Mouse (Mus musculus) stomach, postnatal 0 days (tissue): Measurements from ENCODE around the gene Gm10283.

Source experiments
- CTCF ChIP-seq: IDR thresholded peaks from 2 replicates; pipeline ENCODE4 v1.5.1; 2016; ENCODE audit warnings: antibody characterized with exemption, low read depth, mild to moderate bottlenecking, moderate library complexity
- EP300 ChIP-seq: optimal IDR thresholded peaks from 2 replicates; pipeline ENCODE3; 2016; ENCODE audit warnings: antibody characterized with exemption

DNA sequence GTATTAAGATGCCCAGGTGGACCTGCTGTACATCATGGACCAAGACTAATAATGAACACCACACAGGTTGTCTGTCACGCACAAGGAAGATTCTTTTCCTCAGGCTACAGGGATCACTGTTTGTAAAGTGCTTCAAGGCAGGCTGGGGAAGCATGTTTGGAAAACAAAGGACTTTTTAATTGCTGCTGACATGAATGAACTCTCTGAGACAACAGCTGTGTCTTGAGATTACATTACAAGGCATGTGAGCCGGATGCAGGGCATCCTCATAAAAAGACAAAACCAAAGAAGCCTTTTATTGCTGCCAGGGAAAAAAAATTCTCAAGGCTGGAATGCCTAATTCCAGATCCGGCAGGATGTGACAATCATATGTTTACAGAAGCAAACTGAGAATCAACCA lies 64.4 kb downstream of the Gm10283 start:
- no peak for TF ChIP-seq CTCF
- no peak for TF ChIP-seq EP300
